Mouse (Mus musculus) central nervous system, embryonic 14 days (tissue): ENCODE results near the gene Gm11541. TPM values are rescaled to one million over a fixed set of nuclear protein-coding genes. Genes with fewer than 3 reads are reported as not detected.

Experiments
- polyA plus RNA-seq: library from polyadenylated mRNA; depleted of rRNA; stranded (reverse); fragments of >200 nt; gene quantifications from 2 replicates; pipeline ENCODE4 v1.2.3, GENCODE M21; 2012; rRNA removed

Gm11541 gene
- polyA plus RNA-seq: 0.04 and 0.11 TPM in 2 replicates

GRCm38 (mm10) chr11:94704472-94704871, at the start of gene Gm11541:
TSS of gene Gm11541 (minus strand) at chr11:94704499.

GRCm38 (mm10) chr11:94741732-94742272, 37.5 kb upstream of the Gm11541 start, which contains the start of gene Cdc34b:
TSS of gene Cdc34b (plus strand) at chr11:94741782.

GRCm38 (mm10) chr11:94676754-94677606, 27.3 kb downstream of the Gm11541 start, which contains the start of gene Xylt2:
TSS of gene Xylt2 (minus strand) at chr11:94677515.

GRCm38 (mm10) chr11:94653663-94654436, 50.4 kb downstream of the Gm11541 start, which contains the start of the genes Mrpl27 and Eme1:
TSS of gene Mrpl27 (plus strand) at chr11:94653767.
TSS of gene Eme1 (minus strand) at chr11:94653964.

Other genes starting within 250 kb of the Gm11541 start
- 155 and 233 TPM in 2 replicates for gene Cacna1g, start 230.3 kb downstream of the Gm11541 start, polyA plus RNA-seq
- 0.39 and 0.90 TPM in 2 replicates for gene Spata20, start 218.3 kb downstream of the Gm11541 start, polyA plus RNA-seq
- gene Epn3, start 204.5 kb downstream of the Gm11541 start, polyA plus RNA-seq: 0.85 and 1.1 TPM in 2 replicates
- 3.6 and 3.7 TPM in 2 replicates for gene Mycbpap, start 182.8 kb downstream of the Gm11541 start, polyA plus RNA-seq
- 7.5 and 9.1 TPM in 2 replicates for gene Rsad1, start 155.2 kb downstream of the Gm11541 start, polyA plus RNA-seq
- gene Chad, start 139.5 kb downstream of the Gm11541 start, polyA plus RNA-seq: 0.33 and 3.4 TPM in 2 replicates
- gene Acsf2, start 102.6 kb downstream of the Gm11541 start, polyA plus RNA-seq: 7.9 and 13.1 TPM in 2 replicates
- gene Lrrc59, start 74.7 kb downstream of the Gm11541 start, polyA plus RNA-seq: 103 and 113 TPM in 2 replicates
- gene Mrpl27, start 50.7 kb downstream of the Gm11541 start, polyA plus RNA-seq: 112 and 116 TPM in 2 replicates
- 11.3 and 15.3 TPM in 2 replicates for gene Eme1, start 50.5 kb downstream of the Gm11541 start, polyA plus RNA-seq
- 22.2 and 27.7 TPM in 2 replicates for gene Xylt2, start 27.0 kb downstream of the Gm11541 start, polyA plus RNA-seq
- gene Cdc34b, start 37.3 kb upstream of the Gm11541 start, polyA plus RNA-seq: 0.14 TPM in 1 of 2 replicates, not detected in the other
- gene Tmem92, start 78.2 kb upstream of the Gm11541 start, polyA plus RNA-seq: not detected in 2 replicates
- gene Col1a1, start 231.7 kb upstream of the Gm11541 start, polyA plus RNA-seq: 147 and 373 TPM in 2 replicates